Mouse (Mus musculus): ENCODE results near the gene Chit1.

The Chit1 gene

DNA sequence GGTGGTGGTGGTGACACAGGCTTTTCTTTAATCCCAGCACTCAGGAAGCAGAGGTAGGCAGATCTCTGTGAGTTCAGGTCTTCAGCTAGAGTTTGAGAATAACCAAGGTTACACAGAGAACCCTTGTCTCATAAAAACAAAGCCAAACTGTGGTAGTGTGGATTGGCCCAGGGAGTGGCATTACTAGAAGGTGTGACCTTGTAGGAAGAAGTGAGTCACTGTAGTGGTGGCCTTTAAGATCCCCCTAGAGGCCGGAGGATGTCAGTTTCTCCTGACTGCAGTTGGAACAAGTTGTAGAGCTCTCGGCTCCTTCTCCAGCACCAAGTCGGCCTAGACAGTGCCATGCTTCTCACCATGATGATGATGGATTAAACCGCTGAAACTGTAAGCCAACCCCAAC lies at the start of gene Chit1:
Gene Chit1, plus strand, starts transcription at position 264 of the 400 bp plus-strand sequence.
- DNase-seq: peak in 1 of 2 experiments; percentile 12

DNA sequence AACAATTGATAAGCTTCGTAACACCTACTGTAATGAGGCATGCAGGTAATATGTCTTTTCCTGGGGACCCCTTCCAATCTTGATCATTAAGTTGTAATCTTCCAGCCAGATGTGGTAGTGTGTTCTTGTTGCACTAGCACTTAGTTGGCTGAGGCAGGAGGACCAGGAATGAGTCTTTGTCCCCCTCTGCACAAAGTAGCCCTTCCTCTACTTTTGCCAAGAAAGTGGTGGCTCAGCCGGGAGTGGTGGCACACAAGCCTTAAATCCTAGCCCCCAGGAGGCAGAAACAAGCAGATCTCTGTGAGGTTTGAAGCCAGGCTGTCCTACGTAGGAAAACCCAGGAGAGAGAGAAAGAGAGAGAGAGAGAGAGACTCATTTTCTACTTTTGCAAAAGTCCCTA lies 49.1 kb upstream of the Chit1 start:
- DNase-seq: no peak

DNA sequence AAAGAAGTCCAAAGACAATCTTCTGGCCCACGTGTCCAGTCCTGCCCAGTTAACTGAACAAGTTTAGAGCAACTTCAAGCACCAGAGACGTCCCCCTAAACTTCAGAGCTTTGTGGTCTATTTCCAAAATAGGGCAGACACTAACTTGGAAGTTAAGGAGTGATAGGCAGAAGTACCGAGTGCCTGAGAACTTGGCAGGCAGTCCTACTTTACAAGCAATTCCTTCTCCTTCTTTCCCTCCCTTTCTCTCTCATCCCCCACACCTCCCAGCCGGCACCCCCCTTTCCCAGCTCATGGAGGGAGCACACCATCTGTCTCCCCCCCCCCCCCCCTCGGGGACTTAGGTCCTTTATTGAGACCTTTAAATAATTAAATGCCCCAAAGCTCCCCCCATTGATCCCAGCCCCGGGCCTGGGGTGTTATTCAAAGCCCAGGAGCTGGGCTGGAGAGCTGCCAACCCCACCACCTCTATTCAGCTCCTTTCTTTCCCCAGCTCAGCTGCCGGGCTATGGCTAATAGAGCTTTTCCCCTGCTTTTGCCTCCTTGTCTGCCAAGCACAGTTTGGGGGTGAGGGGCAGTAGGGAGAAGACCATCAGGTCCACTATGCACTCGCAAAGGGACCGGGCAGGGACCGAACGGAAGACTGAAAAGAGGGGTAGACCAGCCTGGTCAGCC lies 48.5 kb upstream of the Chit1 start:
- DNase-seq: no peak

DNA sequence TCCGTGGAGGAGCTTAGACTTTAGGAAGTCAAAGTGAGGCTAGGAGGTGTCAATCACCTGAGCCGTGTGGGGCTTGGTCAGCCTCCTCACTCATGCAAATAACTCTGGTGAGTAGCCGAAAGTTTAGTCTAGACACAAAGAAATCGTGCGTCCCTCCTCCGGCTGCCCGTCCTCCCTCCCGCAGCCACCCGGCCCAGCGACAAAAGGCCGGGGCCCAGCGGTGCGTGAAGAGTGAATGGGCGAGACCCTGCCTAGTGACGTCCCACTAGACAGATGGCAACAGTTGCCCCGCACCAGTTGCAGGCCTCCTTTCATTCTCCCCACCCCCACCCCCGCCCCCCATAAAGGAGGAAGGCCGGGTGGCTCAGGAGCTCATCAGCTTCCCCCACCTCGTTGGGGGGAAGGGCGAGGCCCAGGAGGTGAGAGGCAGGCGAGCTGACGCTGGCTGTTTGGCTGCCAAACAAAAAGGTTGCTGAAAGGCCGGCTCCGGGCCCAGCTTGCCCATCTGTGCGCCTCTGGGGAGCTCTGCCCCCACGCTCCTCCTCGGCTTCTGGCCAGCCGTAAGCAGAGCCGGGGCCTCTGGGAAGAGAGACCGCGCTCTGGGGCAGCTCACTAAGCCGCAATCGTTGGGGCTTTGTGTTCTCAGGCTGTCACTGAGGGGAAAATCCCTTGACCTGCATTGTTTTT lies 47.8 kb upstream of the Chit1 start:
- DNase-seq: peak; percentile 74 to 84

DNA sequence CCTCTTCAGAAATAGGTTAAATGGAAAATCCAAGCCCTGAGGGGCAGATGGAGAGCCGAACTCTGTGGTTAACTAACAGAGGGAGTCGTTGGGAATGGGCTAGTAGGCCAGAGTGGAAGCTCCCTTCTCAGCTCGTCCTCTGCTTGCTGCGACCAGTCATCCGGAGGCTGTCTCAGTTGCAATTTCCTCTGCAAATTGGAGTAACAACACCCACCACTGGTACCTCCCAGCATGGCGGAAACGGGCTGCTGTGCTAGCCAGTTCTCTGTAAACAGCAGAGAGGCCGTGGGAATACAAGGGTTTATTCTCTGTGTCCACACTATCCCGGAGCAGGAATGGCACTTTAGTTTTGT lies 47.3 kb upstream of the Chit1 start:
- DNase-seq: peak; percentile 75 to 77

DNA sequence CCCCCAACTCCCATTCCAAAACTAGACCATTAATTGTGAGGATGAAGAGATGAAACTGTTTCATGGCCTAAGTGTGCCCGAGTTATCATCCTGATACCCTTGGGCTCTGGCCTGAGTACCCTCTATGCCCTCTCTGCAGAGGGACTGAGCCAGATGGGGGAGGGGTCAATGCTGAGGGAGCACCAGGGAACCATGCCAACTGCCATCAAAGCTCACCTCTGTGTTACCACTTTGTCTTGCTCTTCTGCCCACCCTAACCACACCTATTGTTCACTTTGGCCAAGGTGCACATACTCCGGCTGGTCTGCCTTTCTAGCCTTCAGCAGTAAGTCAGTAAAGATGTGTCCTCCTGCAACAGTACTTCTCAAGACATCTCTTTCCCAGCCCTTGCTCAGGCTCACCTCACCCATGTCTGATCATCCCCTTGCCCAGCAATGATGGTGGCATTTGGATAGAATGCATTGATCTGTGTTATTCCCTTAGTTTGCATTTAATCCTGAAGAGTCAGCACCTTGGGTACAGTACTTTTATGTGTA lies 46.7 kb upstream of the Chit1 start:
- DNase-seq: no peak

DNA sequence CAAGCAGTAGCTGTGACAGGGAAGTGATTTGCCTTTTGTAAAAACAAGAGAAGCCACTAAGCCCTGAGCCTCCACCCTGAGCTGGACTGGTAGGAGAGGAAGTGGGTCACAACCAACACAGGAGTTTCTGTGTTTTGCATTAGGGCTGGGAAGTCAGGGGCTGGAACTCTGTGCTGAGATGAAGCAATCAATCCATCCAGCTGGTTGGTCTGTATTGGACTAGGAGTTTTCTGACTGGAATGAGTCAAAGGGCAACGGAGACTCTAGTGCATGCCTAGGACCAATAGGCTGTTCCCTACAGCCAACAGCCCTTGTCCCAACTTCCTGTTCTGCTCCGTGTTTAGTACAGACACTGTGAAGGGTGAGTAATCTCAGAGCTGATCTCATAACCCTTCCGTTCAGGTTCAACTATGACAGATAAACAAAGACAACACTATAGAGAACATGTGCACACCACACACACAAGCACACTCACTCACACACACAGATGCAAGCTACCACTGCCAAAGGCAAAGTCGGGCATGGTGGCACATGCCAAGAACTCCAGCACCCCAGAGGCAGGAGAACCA lies 45.7 kb upstream of the Chit1 start:
- DNase-seq: peak; percentile 70 to 72

DNA sequence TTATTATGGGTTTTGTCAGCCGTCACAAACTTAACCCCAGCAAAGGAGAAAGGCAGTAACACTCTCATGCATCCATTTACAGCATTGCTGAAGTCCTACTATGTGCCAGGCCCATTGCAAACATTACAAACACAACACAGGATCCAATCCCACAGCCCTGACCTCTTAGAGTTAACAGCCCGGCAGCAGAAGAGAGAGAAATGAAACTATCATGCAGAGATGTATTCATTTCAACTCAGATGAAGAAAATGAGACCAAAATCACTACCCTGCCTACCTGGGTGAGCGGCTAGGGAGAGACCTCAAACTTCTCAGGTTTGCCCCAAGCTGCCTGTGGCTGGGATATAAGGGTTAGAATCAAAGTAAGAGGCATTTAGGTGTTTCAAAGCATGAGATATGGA lies 44.5 kb upstream of the Chit1 start:
- no peak for DNase-seq

DNA sequence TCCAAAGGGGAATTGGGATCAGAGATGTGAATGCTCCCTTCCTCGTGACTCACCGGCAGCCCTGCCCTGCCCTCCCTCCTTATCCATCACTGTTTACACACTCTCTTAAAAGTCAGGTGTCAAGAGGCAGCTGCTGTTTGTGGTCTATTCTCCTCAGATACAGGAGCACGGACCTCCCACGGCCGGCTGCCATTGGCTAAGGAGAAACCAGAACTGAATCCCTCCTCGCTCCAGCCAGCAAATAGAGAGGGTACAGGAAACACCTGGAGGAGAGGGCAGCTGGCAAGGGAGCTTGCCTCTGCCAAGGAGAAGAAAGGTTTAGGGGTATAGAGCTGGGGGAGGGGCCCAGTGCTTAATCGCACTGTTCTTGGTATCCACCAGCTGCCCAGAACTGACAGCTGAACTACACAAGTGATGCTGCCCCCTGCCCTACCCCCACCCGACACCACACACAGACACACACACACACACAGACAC lies 43.9 kb upstream of the Chit1 start:
- DNase-seq: peak; percentile 82 to 93

DNA sequence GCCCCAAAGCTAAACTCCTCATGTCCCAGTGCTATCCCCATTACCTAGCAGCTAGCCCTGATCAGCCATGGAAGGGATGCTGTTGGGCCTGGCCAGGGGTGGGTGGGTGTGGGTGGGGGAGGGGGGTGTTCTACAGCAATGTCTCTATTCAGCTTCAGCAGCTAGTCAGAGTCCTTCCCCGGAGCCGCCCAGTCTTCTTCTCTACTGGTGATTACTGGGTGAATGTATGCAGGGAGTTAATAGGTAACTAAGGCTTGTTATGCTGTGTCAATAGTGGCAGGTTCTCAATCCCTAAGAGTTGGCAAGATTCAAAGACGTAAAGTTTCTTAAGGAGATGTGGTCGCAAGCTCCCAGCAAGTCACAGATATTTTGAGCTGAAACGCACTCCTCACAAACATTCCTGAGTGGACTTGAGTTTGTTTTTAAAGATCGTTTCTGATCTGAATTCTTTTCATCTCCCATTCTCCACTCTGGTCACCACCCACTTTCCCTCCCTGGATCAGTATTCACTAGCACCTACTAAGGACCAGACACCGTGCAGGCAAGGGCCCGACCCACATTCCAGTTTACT lies 40.9 kb upstream of the Chit1 start:
- no peak for DNase-seq

DNA sequence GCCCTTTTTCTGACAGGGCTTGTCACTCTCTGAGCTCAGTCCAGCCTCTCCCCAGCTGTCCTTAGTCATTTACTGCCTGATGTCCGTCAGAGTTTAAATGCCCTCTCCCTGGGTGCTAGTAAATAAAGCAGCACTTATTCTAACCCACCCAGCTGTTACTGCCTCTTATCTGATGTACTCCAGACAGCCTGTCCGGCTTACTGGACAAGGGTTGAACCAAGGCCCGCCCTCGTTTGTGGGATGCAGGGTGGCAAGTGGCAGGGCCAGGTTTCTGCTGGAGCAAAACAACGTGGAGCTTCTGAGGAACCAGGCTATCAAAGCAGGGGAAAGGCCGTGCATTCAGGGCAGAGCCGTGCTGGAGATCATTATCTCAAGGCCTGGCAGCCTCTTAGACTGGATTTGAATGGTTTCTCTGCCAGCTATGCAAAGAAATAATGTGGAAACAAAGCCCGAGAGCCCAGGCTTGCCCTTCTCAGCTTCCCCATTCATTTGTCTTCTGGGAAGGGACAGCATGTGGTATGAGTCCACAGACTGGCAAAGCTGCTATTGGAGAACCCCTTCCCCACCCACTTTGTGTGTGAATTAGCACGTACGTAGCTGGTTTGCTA lies 39.5 kb upstream of the Chit1 start:
- DNase-seq: peak; percentile 76 to 88

DNA sequence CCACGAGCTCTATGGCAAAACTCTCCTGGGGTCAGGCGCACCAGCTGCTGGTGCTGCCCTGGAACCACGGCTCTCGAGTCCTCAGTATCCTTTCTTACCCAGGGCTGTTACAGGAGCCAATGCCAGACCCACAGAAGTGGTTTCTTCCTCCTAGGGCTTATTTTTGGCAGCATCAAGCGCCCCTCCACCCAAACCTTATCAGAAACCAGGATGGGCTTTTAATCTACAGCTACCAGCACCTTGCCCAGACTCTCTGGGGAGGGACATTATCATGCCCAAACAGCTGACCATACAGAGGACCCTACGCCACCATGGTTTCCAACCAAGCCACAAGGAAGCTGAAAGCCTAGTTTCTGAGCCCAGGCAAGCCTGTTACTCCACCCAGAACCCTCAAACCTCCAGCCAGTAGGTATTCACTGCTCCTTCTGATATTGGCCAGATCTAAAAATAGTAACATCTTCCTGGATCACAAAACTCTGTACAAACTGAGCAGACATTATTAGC lies 37.9 kb upstream of the Chit1 start:
- no peak for DNase-seq

DNA sequence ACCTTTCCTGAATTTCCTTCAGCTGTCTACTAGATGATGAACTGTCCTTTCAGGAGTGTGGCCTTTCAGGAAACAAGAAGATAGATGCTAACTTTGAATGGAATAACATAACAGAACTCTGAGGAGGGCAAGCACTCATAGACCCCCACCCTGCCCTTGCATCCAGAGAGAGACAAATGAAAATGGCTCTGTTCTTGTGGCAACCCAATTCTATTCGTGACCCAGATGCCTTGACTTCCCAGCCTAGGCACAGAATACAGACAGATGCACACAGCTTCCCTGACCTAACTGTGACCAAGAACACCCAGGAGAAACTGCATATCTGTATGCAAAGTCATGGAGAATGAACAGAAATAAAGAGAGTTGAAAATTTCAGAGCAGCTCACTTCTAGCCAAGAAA lies 37.4 kb upstream of the Chit1 start:
- DNase-seq: no peak

DNA sequence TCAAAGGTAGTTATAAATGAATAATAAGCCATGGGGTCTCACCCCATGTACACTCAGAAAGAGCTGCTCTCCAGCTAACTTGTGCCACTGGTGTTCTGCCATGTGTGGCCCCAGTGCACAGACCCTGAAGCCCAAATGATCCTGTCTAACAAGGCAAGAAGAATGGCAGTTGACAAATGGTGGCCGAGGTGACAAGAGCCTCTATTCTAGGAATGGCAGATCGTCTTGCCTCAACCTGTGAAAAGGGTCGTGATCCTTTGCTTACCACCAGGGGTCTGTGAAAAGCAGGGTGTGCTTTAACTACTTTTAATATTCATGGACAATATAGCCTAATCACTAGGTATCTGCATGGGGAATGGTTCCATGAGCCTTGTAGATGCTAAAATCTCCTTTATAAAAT lies 36.9 kb upstream of the Chit1 start:
- DNase-seq: no peak

DNA sequence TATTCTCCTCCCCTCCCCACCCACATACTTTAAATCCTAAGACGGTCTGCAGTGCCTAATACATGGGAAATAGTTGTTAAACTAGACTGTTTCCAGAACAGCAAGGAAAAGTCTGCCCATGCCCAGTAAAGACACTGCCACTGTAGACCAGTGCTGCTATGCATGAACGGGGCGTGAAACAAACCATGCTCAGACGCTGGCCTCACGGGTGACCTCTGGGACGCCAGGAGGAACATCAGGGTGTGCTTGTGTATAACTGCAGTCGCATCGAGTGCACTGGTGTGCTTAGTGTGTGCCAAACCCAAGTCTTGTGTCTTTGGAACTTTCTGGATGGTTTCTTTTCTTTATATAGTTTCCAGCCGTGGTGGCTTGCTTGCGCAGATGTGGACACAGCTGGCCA lies 36.4 kb upstream of the Chit1 start:
- DNase-seq: no peak

DNA sequence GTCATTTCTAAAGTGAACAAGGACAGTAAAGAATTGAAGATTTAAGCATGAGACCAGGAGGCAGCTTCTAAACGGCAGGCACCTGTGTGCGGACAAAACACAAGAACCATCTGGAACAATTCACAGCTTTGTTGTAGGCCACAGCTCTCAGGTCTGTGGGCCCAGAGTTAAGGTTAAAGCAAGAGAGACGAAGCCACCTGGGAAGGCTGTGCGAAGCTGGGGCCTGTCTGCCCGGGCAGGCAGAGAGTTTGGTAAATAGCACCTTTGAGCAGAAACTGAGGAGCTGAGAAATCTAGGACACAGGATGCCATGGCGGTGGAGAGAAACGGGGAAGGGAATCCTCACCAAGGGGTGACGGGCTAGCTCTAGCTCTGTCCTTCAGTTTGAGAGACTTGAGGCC lies 35.5 kb upstream of the Chit1 start:
- no peak for DNase-seq

DNA sequence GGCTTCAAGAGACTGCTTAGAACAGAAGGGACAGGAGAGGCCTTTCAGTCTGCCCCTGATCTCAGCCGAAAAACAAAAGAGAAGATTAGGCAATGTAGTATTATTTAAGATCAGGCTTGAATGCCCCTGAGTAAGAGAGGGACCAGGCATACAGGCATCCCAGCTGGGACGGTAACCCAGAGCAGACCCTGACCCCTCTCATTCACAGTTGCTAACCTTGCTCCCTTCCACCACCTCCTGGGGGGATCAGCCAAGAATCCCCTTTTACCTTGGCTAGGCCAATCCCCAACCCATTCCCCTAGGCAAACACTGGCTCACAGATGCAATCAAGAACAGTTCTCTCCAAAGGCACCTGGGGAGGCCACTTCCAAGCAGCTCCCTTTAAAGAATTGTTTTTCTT lies 34.3 kb upstream of the Chit1 start:
- no peak for DNase-seq

DNA sequence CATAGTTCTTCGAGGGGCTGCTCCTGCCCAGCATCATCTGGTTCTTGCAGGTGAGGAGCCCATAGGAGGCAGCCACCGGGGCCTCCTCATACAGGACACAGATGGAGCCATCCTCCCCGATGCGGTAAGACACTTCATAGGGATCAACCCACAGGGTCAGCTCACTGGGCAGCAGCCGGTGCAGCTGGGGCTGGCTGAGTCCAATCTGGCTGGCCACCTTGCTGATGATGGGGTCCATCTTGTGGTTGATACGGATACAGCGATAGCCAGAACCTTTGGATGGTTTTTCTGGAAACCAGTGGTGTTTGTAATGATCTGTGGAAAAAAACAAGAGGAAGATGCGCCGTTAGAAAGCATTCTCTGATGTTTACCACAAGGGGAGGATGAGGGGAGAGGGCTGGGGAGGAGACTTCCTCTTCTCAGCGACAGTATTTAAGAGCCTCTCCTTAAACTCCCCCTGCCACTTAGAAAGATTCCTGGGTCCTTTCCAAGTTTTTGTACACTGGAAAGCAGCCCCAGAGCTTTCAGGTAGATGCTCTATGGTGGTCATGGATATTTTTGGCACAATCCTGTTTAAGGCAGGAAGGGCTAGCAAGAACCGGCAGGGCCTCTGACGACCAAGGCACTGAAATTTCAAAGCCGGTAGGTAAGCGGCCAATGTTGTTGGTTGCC lies 33.5 kb upstream of the Chit1 start:
- peak; percentile 64 to 67 for DNase-seq

DNA sequence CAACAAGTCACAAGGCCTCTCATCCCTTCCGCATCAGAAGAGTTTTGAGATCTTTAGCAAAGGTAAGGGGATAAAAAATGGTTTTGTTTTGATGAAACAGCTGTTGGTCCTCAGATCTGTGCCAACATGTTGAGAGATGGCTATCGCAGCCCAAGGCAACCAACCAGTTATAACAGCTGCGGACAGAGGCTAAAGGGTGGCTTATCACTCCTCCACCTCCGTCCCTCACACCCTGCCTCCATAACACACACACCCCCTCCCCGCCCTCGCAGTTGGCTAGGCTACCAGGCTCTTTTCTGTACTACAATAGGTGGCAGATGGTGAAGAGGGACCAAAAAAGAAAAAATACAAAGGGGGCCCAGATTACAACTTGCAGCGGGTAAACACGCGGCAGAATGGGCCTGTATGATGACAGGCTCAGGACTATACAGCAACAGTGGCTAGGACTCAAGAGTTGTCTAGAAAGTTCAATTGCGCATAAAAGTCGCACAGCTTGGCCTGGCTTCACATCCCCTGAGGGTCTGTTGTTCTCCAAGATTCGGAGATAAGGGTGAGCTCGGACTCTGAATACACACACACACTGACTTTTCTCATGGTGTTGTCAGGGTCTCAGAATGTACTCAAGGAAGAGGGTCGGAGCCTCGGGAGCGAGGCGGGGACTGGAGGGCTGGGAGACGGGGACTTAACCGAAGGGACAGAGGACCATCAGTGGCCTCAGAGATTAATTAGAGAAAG lies 32.8 kb upstream of the Chit1 start:
- peak; percentile 46 to 53 for DNase-seq

DNA sequence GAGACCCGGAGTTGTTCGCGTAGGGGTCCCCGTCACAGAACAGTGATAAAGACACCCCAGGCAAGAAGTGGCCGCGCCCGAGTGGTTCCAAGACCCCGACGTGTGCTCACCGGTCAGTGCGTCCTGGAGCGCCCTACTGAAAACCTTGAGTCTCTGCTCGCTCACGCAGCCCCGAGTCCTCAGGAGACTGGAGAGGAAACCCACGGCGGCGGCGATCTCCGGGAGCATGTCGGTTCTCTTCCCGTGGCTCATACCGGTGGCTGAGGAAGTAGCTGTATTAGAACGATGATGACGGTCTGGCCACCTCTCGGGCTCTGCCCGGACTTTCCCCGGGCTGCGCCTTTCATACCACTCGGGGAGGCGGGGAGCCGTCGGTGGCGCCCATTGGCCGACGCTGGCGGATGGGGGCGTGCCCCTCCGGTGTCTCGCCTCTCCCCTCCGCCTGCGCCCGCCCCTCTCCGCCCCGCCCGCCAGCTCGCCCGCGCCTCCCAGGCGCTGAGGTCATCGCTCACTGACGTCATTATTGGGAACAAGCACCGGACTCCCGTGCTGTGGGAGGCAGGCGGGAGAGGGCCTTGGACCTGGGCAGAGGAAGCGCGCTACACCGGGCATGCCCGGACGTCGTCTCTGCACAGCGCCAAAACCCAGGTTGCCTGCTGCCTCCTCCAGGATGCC lies 32.1 kb upstream of the Chit1 start, which contains the start of gene Btg2:
Gene Btg2, minus strand, starts transcription at position 319 of the 675 bp plus-strand sequence.
- peak; percentile 99 for DNase-seq
